Mouse (Mus musculus) ES-E14 (cell line): ENCODE data around the gene Cpt1a. TPM values are rescaled to one million over a fixed set of nuclear protein-coding genes. Genes with fewer than 3 reads are reported as not detected.

Experiments used
- DNase-seq: peaks from one replicate; pipeline ENCODE4 v3.0.0-alpha.2; 2013; ENCODE audit warnings: low read depth, low spot score
- H3K27ac ChIP-seq: 2 replicates; pipeline ENCODE4 v1.5.1; 2012; ENCODE audit warnings: low read depth, mild to moderate bottlenecking, low read length, moderate library complexity, mixed read lengths; ENCODE audit not compliant: poor library complexity, insufficient read depth, severe bottlenecking
- H3K36me3 ChIP-seq: 2 replicates; pipeline ENCODE4 v1.6.1; 2012; ENCODE audit warnings: mild to moderate bottlenecking, low read length, moderate library complexity, mixed read lengths; ENCODE audit not compliant: control insufficient read depth, poor library complexity, insufficient read depth, severe bottlenecking
- H3K4me1 ChIP-seq, 2 experiments: fragments of 150-350 bp in 1 of 2; sonication (generic) in 1 of 2; 2 replicates each; pipeline ENCODE4 v1.6.1; 2012; ENCODE audit warnings: low read length in 2 of 2, mild to moderate bottlenecking in 1 of 2, mixed read lengths in 1 of 2; ENCODE audit not compliant: control insufficient read depth in 2 of 2, insufficient read depth in 2 of 2, poor library complexity in 1 of 2
- H3K4me3 ChIP-seq, 2 experiments: fragments of 150-350 bp in 1 of 2; sonication (generic) in 1 of 2; 2 replicates each; pipeline ENCODE4 v1.5.1; 2012; ENCODE audit warnings: low read length in 2 of 2, low read depth in 1 of 2, mild to moderate bottlenecking in 1 of 2, mixed read lengths in 1 of 2; ENCODE audit not compliant: insufficient read depth in 1 of 2, poor library complexity in 1 of 2, severe bottlenecking in 1 of 2
- H3K9ac ChIP-seq: 2 replicates; pipeline ENCODE4 v1.6.1; 2012; ENCODE audit warnings: low read depth, mild to moderate bottlenecking, low read length, mixed read lengths; ENCODE audit not compliant: poor library complexity, insufficient read depth, severe bottlenecking
- H3K9me3 ChIP-seq: fragments of 150-350 bp; sonication (generic); 2 replicates; pipeline ENCODE4 v1.6.1; 2012; ENCODE audit warnings: low read depth, mild to moderate bottlenecking, low read length; ENCODE audit not compliant: control insufficient read depth, insufficient read depth
- CHD2 ChIP-seq: IDR thresholded peaks from 2 replicates; pipeline ENCODE4 v1.6.1; 2014; ENCODE audit warnings: mild to moderate bottlenecking, low read depth, low read length, inconsistent platforms
- HCFC1 ChIP-seq: IDR thresholded peaks from 2 replicates; pipeline ENCODE4 v1.6.1; 2012; ENCODE audit warnings: low read length, inconsistent platforms, borderline replicate concordance; ENCODE audit not compliant: insufficient read depth
- MAFK ChIP-seq: IDR thresholded peaks from 2 replicates; pipeline ENCODE4 v1.6.1; 2014; ENCODE audit warnings: mild to moderate bottlenecking, low read depth, low read length, inconsistent platforms; ENCODE audit not compliant: insufficient read depth
- ZC3H11A ChIP-seq: IDR thresholded peaks from 2 replicates; pipeline ENCODE4 v1.6.1; 2012; ENCODE audit warnings: low read depth, mild to moderate bottlenecking, inconsistent platforms, low read length, borderline replicate concordance
- ZNF384 ChIP-seq: IDR thresholded peaks from 2 replicates; pipeline ENCODE4 v1.6.1; 2012; ENCODE audit warnings: low read depth, low read length, inconsistent platforms
- in situ Hi-C, 2 experiments: fragments of 600-800 bp; cut with MboI; formaldehyde crosslinking; loops; one replicate each; pipeline ENCODE4 v1.15.1; 2025; ENCODE audit warnings: low sequenced_read_pairs in 2 of 2, inconsistent platforms in 1 of 2; ENCODE audit not compliant: unreplicated experiment in 2 of 2
- total RNA-seq: library from RNA; depleted of rRNA; stranded (reverse); fragments of 300-350 nt; gene quantifications from 2 replicates; pipeline ENCODE4 v1.2.3, GENCODE M21; 2012

Cpt1a gene
- total RNA-seq, 1 experiment: 15.7 TPM

GRCm38 (mm10) chr19:3295245-3295644 is 26.9 kb upstream of the Cpt1a start:
- Histone ChIP-seq H3K36me3 (peaks cover 14% of the 10 kb centered on the region), H3K4me1 (peaks cover 0 to 9% of the 10 kb centered on the region in 2 experiments; a peak in 1 of 4 replicates), H3K27ac (no peak overlapping the region), H3K4me3 (no peak overlapping the region), H3K9ac (no peak overlapping the region), H3K9me3 (no peaks in the 10 kb centered on the region)
- DNase-seq: no peak
- in situ Hi-C loops: no loop called here
- TF ChIP-seq HCFC1: no peak
- TF ChIP-seq ZNF384: no peak
- no peak for TF ChIP-seq MAFK
- no peak for TF ChIP-seq ZC3H11A
- TF ChIP-seq CHD2: no peak

- in situ Hi-C loops: no loop called here
- TF ChIP-seq HCFC1: no peak
- no peak for TF ChIP-seq ZC3H11A
- no peak for TF ChIP-seq CHD2
- H3K27ac ChIP-seq: no peak overlapping the region
Observed at GRCm38 (mm10) chr19:3297034-3297433, 25.1 kb upstream of the Cpt1a start.

GRCm38 (mm10) chr19:3297775-3298174 is 24.4 kb upstream of the Cpt1a start:
- no peak for DNase-seq
- Histone ChIP-seq H3K27ac (no peak overlapping the region), H3K4me3 (no peak overlapping the region), H3K9ac (no peak overlapping the region), H3K4me1 (peaks cover 0 to 9% of the 10 kb centered on the region in 2 experiments; a peak in 1 of 4 replicates), H3K9me3 (no peaks in the 10 kb centered on the region), H3K36me3 (no peaks in the 10 kb centered on the region)
- TF ChIP-seq CHD2 (no peak), ZNF384 (no peak), ZC3H11A (no peak), MAFK (no peak), HCFC1 (no peak)
- in situ Hi-C loops: no loop called here

More at GRCm38 (mm10) chr19:3297034-3297433, 25.1 kb upstream of the Cpt1a start:
- DNase-seq: no peak
- Histone ChIP-seq H3K4me1 (peaks cover 0 to 9% of the 10 kb centered on the region in 2 experiments; a peak in 1 of 4 replicates), H3K36me3 (peaks cover 4% of the 10 kb centered on the region; the same call in 1 of the 2 replicates), H3K9ac (no peak overlapping the region), H3K9me3 (no peaks in the 10 kb centered on the region), H3K4me3 (no peak overlapping the region)

GRCm38 (mm10) chr19:3304017-3304416 is 18.1 kb upstream of the Cpt1a start:
- H3K9ac ChIP-seq: no peak overlapping the region
- H3K4me1 ChIP-seq: peaks cover 1 to 4% of the 10 kb centered on the region in 2 experiments; a peak in 1 of 4 replicates
- TF ChIP-seq HCFC1: no peak
- no peak for TF ChIP-seq MAFK
- no peak for TF ChIP-seq ZNF384
- no peak for TF ChIP-seq CHD2
- no peak for TF ChIP-seq ZC3H11A
- H3K36me3 ChIP-seq: no peaks in the 10 kb centered on the region
- H3K4me3 ChIP-seq: no peak overlapping the region
- DNase-seq: no peak
- in situ Hi-C loops: no loop called here
- no peaks in the 10 kb centered on the region for H3K9me3 ChIP-seq
- no peak overlapping the region for H3K27ac ChIP-seq
